Mouse (Mus musculus) heart, adult 2 months (tissue): Measurements from ENCODE around the gene Dhps. TPM values are rescaled to one million over a fixed set of nuclear protein-coding genes. Genes with fewer than 3 reads are reported as not detected.
A peak's percentile ranks its signal among the peaks of the same experiment; 100 is the strongest.

Source experiments
- DNase-seq, 2 experiments: peaks; one replicate each; pipeline ENCODE4 v3.0.0; 2021
- H3K27ac ChIP-seq: fragments of 200-600 bp; 2 replicates; pipeline ENCODE4 v1.8.1; 2022
- H3K27me3 ChIP-seq: fragments of 200-500 bp; 2 replicates; pipeline ENCODE4 v1.6.1; 2012; ENCODE audit warnings: mild to moderate bottlenecking, low read length, inconsistent platforms, mixed read lengths; ENCODE audit not compliant: control insufficient read depth, insufficient read depth
- H3K36me3 ChIP-seq: fragments of 200-500 bp; 2 replicates; pipeline ENCODE4 v1.6.1; 2012; ENCODE audit warnings: low read length, inconsistent platforms; ENCODE audit not compliant: control insufficient read depth, insufficient read depth
- H3K4me1 ChIP-seq: fragments of 200-500 bp; 2 replicates; pipeline ENCODE4 v1.6.1; 2011; ENCODE audit warnings: low read length; ENCODE audit not compliant: control insufficient read depth, insufficient read depth
- H3K4me3 ChIP-seq: fragments of 200-600 bp; 2 replicates; pipeline ENCODE4 v1.8.1; 2022
- H3K79me2 ChIP-seq: fragments of 200-500 bp; replicated peaks from 2 replicates; pipeline ENCODE4 v1.6.1; 2012; ENCODE audit warnings: mild to moderate bottlenecking, inconsistent platforms, low read length, moderate library complexity, mixed read lengths; ENCODE audit not compliant: control insufficient read depth, insufficient read depth
- H3K9ac ChIP-seq: fragments of 200-500 bp; 2 replicates; pipeline ENCODE4 v1.6.1; 2012; ENCODE audit warnings: low read depth, mild to moderate bottlenecking, control low read depth, inconsistent platforms, low read length, mixed read lengths
- CTCF ChIP-seq: fragments of 200-600 bp; IDR thresholded peaks from 2 replicates; pipeline ENCODE4 v1.8.1; 2022; ENCODE audit warnings: antibody characterized with exemption, mild to moderate bottlenecking, moderate library complexity
- EP300 ChIP-seq: fragments of 200-500 bp; IDR thresholded peaks from 2 replicates; pipeline ENCODE4 v1.6.1; 2011; ENCODE audit warnings: low read depth, low read length, control low read depth; ENCODE audit not compliant: insufficient read depth
- POLR2A ChIP-seq: fragments of 200-500 bp; IDR thresholded peaks from 2 replicates; pipeline ENCODE4 v1.6.1; 2011; ENCODE audit warnings: mild to moderate bottlenecking, low read depth, low read length, control low read depth; ENCODE audit not compliant: insufficient read depth
- WGBS: fragments of 180-500 bp; shearing (Covaris S2); methylation state at CpG from one replicate; pipeline ENCODE4 v1.1.7; 2018; 5-methylcytosine and 5-hydroxymethylcytosine counted together
- intact Hi-C: fragments of 180-260 bp; cut with DNase I; formaldehyde crosslinking; loops from one replicate; pipeline ENCODE4 v1.15.1; 2025
- polyA plus RNA-seq: library from polyadenylated mRNA; depleted of rRNA; stranded (reverse); fragments of >200 nt; gene quantifications from 2 replicates; pipeline ENCODE4 v1.2.3, GENCODE M21; 2012
- total RNA-seq, 2 experiments: library from RNA; stranded (reverse); gene quantifications; 2 replicates each; pipeline ENCODE4 v1.2.3; 2021

Dhps gene
- total and polyA plus RNA-seq, 3 experiments, result 26.1 to 31.5 (median 29.4) TPM

DNA sequence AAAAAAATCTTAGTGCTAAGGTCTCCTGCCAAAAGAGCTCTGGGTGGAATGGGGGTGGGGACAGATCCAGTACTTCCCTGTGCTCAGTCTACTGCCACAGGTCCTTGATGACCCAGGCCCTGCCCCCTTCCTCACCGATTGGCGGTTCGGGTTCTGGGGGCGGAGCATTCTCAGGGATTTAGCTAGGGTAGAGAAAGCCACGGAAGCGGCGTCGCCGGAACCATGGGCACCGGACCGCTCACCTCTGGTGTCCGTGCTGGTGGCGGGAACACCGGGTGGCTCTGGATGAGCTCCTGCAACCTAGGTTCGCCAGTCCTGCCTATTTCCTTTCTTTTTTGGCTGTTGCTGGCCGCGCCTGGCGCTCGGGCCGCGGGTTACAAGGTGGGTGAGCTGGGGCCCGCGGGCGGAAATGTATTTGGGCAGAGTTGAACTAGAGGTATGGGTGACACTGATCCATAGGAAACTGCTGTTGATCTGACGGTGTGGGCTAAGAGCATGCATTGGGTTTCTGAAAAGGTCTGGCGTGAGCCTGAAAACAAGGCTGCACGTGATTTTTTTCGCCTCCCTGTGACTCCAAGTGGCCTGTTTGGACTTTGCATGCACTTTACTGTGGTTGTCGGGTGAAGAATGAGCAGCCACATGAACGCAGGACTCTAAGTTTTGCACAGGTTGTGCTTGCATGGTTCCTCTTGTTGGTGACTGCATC is 11.7 kb downstream of the Dhps start, which contains the start of gene Man2b1:
Man2b1 (plus strand) TSS at position 163 of the 706 bp plus-strand sequence.
- peak within 1 kb of the TSS; percentile 68 for H3K4me3 ChIP-seq
- peak within 1 kb of the TSS; percentile 81 for H3K27ac ChIP-seq
- no peaks in the 10 kb centered on the region for H3K36me3 ChIP-seq
- H3K4me1 ChIP-seq, result peaks cover 9% of the 10 kb centered on the region
- H3K9ac ChIP-seq, result peak within 1 kb of the TSS; percentile 77
- peak; percentile 95 for TF ChIP-seq POLR2A
- TF ChIP-seq EP300, result no peak; the same call in 1 of the 2 replicates
- peak; percentile 50 for TF ChIP-seq CTCF
- peaks cover 3% of the 10 kb centered on the region; the same call in 1 of the 2 replicates for H3K79me2 ChIP-seq
- H3K27me3 ChIP-seq, result no peaks in the 10 kb centered on the region
- intact Hi-C loops, result loop anchor here (5.0 kb wide), 3 partner anchors 34 to 426 kb away; partner anchors contain the start of genes Orc6 and Vps35
- WGBS, result under 1% methylated on average over 30 of the region's 30 CpGs
- DNase-seq, result peak; percentile 89 to 92

DNA sequence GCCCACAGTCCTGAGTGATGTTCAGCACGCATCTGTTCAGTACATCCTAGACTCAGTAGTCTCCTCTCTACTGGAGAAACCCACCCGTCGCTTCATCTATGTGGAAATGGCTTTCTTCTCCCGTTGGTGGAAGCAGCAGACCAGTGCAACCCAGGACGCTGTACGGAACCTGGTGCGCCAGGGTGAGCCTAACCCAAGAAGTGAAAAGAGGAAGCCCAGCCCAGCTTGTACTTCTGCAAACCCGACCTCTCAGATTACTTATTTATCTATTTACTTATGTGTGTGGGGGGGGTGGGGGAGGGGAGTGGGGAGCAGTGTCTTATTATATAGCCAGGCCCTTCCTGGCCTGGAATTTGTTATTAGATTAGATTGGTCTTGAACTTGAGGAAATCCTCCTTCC is 13.1 kb downstream of the Dhps start:
- DNase-seq, result peak in 1 of 2 experiments; percentile 35
- intact Hi-C loops, result loop anchor here (5.0 kb wide), 3 partner anchors 33 to 427 kb away; partner anchors contain the start of genes Orc6 and Vps35

DNA sequence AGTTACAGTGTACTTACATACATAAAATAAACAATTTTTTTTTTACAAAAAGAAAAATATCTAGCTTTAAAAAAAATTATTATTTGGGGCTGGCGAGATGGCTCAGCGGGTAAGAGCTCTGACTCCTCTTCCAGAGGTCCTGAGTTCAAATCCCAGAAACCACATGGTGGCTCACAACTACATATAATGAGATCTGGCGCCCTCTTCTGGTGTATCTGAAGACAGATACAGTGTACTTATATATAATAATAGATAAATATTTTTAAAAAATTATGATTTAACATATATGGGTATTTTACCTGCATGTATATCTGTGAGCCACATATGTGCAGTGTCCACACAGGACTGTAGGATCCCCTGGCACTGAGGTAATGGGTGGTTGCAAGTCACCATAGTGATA is 14.7 kb downstream of the Dhps start:
- Histone ChIP-seq H3K27me3 (no peaks in the 10 kb centered on the region), H3K4me1 (peaks cover 8% of the 10 kb centered on the region), H3K36me3 (no peaks in the 10 kb centered on the region), H3K4me3 (no peak overlapping the region), H3K79me2 (no peaks in the 10 kb centered on the region), H3K9ac (no peak overlapping the region), H3K27ac (no peak overlapping the region)
- 83% methylated on average over 3 of the region's 3 CpGs for WGBS
- intact Hi-C loops, result no loop called here
- TF ChIP-seq EP300 (no peak), CTCF (peak; percentile 61)
- no peak for DNase-seq

More for the DNA sequence above, 13.1 kb downstream of the Dhps start:
- TF ChIP-seq CTCF (no peak), POLR2A (no peak), EP300 (no peak)
- H3K27me3 ChIP-seq, result no peaks in the 10 kb centered on the region
- 82% methylated on average over 8 of the region's 8 CpGs for WGBS
- H3K79me2 ChIP-seq, result peaks cover 3% of the 10 kb centered on the region; the same call in 1 of the 2 replicates
- H3K27ac ChIP-seq, result no peak overlapping the region
- H3K4me1 ChIP-seq, result peaks cover 9% of the 10 kb centered on the region
- no peaks in the 10 kb centered on the region for H3K36me3 ChIP-seq
- no peak overlapping the region for H3K4me3 ChIP-seq
- no peak overlapping the region for H3K9ac ChIP-seq

- 74% methylated on average over 2 of the region's 2 CpGs for WGBS
Measured at GRCm38 (mm10) chr8:85088771-85089170, 17.2 kb downstream of the Dhps start.

DNA sequence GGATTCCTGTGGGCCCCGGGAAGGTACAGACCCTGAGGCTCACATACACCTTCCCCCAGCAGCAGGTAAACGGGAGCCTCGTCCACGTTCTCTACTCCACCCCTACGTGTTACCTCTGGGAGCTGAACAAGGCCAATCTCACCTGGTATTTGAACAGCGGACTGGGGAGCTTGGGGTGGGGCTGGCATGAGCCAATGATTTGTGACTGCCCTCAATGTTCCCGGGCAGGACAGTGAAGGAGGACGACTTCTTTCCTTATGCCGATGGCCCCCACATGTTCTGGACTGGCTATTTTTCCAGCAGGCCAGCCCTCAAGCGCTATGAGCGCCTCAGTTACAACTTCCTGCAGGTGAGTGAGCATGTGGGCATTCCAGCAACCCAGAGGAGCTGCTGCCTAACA is 19.3 kb downstream of the Dhps start:
- intact Hi-C loops, result no loop called here
- TF ChIP-seq POLR2A (no peak), CTCF (no peak), EP300 (no peak)
- no peaks in the 10 kb centered on the region for H3K4me1 ChIP-seq
- H3K27me3 ChIP-seq, result no peaks in the 10 kb centered on the region
- no peak overlapping the region for H3K4me3 ChIP-seq
- H3K79me2 ChIP-seq, result no peaks in the 10 kb centered on the region
- H3K9ac ChIP-seq, result no peak overlapping the region
- WGBS, result 91% methylated on average over 11 of the region's 11 CpGs
- H3K27ac ChIP-seq, result no peak overlapping the region
- no peak for DNase-seq
- H3K36me3 ChIP-seq, result no peaks in the 10 kb centered on the region

More at GRCm38 (mm10) chr8:85088771-85089170, 17.2 kb downstream of the Dhps start:
- Histone ChIP-seq H3K9ac (no peak overlapping the region), H3K4me1 (peaks cover under 1% of the 10 kb centered on the region), H3K36me3 (no peaks in the 10 kb centered on the region), H3K4me3 (no peak overlapping the region), H3K27me3 (no peaks in the 10 kb centered on the region), H3K79me2 (no peaks in the 10 kb centered on the region), H3K27ac (no peak overlapping the region)
- TF ChIP-seq CTCF, result no peak
- TF ChIP-seq POLR2A, result no peak
- no peak for TF ChIP-seq EP300
- DNase-seq, result no peak
- intact Hi-C loops, result no loop called here

DNA sequence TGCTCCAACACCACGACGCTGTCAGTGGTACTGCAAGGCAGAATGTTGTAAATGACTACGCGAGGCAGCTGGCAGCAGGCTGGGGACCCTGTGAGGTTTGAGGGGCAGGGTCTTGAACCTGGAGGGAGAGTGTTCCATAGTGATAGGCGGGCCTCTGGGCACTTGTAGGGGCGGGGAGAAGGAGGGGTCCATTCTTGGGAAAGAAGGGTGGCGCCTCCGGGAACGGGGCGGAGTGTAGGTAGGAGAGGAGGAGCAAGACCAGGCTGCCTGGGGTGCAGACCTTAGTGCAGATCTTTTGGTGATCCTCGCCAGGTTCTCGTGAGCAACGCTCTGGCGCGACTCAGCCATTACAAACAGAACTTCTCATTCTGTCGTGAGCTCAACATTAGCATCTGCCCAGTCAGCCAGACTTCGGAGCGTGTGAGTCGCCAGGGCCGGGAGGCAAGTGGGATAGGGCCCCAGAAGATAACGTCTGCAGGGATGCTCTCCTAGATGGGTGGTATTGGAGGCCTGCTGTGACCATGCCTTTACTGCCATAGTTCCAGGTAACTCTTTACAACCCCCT is 20.1 kb downstream of the Dhps start:
- no peaks in the 10 kb centered on the region for H3K27me3 ChIP-seq
- no peaks in the 10 kb centered on the region for H3K36me3 ChIP-seq
- H3K27ac ChIP-seq, result no peak overlapping the region
- 57% methylated on average over 21 of the region's 21 CpGs for WGBS
- H3K79me2 ChIP-seq, result no peaks in the 10 kb centered on the region
- peak in 1 of 2 experiments; percentile 15 for DNase-seq
- H3K9ac ChIP-seq, result no peak overlapping the region
- intact Hi-C loops, result no loop called here
- H3K4me3 ChIP-seq, result no peak overlapping the region
- TF ChIP-seq CTCF (no peak), EP300 (no peak), POLR2A (no peak)
- no peaks in the 10 kb centered on the region for H3K4me1 ChIP-seq
